Mouse (Mus musculus) kidney, adult 2 months (tissue): Measurements from ENCODE around the gene Gm9817. TPM values are rescaled to one million over a fixed set of nuclear protein-coding genes. Genes with fewer than 3 reads are reported as not detected.
A peak's percentile ranks its signal among the peaks of the same experiment; 100 is the strongest.

Experiments used
- DNase-seq: peaks from one replicate; pipeline ENCODE4 v3.0.0; 2021
- H3K27ac ChIP-seq: fragments of 200-500 bp; 2 replicates; pipeline ENCODE4 v1.5.1; 2012; ENCODE audit warnings: low read depth, low read length, control low read depth, inconsistent platforms; ENCODE audit not compliant: insufficient read depth
- H3K27me3 ChIP-seq: fragments of 200-500 bp; replicated peaks from 2 replicates; pipeline ENCODE4 v1.6.1; 2012; ENCODE audit warnings: mild to moderate bottlenecking, moderate library complexity, low read length, inconsistent platforms; ENCODE audit not compliant: control insufficient read depth, insufficient read depth
- H3K36me3 ChIP-seq: fragments of 200-500 bp; 2 replicates; pipeline ENCODE4 v1.6.1; 2012; ENCODE audit warnings: mild to moderate bottlenecking, moderate library complexity, low read length, inconsistent platforms; ENCODE audit not compliant: control insufficient read depth, insufficient read depth
- H3K4me1 ChIP-seq: fragments of 200-500 bp; 2 replicates; pipeline ENCODE4 v1.6.1; 2011; ENCODE audit warnings: low read length; ENCODE audit not compliant: control insufficient read depth, insufficient read depth
- H3K4me3 ChIP-seq: fragments of 200-500 bp; 2 replicates; pipeline ENCODE4 v1.5.1; 2011; ENCODE audit warnings: mild to moderate bottlenecking, low read depth, low read length, control low read depth; ENCODE audit not compliant: insufficient read depth
- CTCF ChIP-seq: fragments of 200-500 bp; conservative IDR thresholded peaks from 2 replicates; pipeline ENCODE4 v1.5.1; 2011; ENCODE audit warnings: low read depth, mild to moderate bottlenecking, control low read depth, low read length, moderate library complexity, mixed read lengths; ENCODE audit not compliant: insufficient read depth, insufficient read length
- POLR2A ChIP-seq: fragments of 200-500 bp; IDR thresholded peaks from one replicate; pipeline ENCODE4 v1.6.1; 2011; ENCODE audit warnings: low read depth, low read length, control low read depth
- WGBS: fragments of 180-500 bp; shearing (Covaris S2); methylation state at CpG from one replicate; pipeline ENCODE4 v1.1.7; 2018; 5-methylcytosine and 5-hydroxymethylcytosine counted together
- polyA plus RNA-seq: library from polyadenylated mRNA; depleted of rRNA; stranded (reverse); fragments of >200 nt; gene quantifications from 2 replicates; pipeline ENCODE4 v1.2.3, GENCODE M21; 2012

Gm9817 gene
- polyA plus RNA-seq, 1 experiment: not detected

DNA sequence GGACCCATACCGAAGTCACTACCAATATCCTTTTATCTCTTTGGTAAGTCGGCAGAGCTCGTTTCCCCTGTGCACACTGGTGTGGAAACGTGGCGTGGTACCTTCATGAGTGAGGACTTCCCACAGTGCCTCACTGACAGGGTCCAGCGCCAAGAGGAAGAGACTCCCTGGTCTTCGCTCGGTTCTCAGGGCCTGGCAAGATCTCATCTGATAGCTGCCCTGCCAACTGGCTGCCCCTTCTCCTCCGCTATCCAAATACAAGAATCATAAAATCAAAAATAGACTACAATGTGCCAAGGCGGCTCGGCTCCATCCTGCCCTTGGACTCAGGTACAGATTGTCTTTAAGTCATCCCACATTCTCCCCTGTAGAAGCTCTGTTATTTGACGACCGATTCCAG is 11.4 kb downstream of the Gm9817 start:
- peak overlapping the region; percentile 92; the same call in 1 of the 2 replicates for H3K27ac ChIP-seq

DNA sequence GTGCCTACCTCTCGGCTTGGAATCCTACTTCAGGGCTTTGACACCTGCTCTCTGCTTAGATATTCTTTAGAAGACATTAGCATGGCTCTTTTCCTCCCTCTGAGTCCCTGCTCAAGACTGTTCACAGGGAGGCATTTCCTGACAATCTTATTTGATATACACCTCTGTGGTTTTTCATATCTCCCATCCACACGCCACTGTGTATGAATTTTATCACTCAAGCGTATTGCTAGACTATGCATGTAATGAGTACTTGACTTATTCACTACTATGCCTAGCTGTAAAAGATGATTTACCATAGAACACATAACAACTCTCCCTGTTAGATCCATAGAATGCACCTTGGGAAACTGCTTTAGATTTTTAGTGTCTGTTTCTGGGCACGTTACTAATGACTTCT is 14.3 kb downstream of the Gm9817 start:
- WGBS: 85% methylated on average over 4 of the region's 4 CpGs
- no peaks in the 10 kb centered on the region for H3K36me3 ChIP-seq
- no peak overlapping the region for H3K27ac ChIP-seq
- no peak overlapping the region for H3K4me3 ChIP-seq
- no peaks in the 10 kb centered on the region for H3K27me3 ChIP-seq
- TF ChIP-seq CTCF: no peak
- no peak for DNase-seq
- peaks cover 10% of the 10 kb centered on the region; the same call in 1 of the 2 replicates for H3K4me1 ChIP-seq

More for the DNA sequence above, 11.4 kb downstream of the Gm9817 start:
- WGBS: 71% methylated on average over 13 of the region's 13 CpGs
- Histone ChIP-seq H3K4me1 (peaks cover 10% of the 10 kb centered on the region; the same call in 1 of the 2 replicates), H3K27me3 (no peaks in the 10 kb centered on the region), H3K36me3 (no peaks in the 10 kb centered on the region), H3K4me3 (no peak overlapping the region)
- no peak for DNase-seq
- TF ChIP-seq POLR2A (no peak), CTCF (no peak)

DNA sequence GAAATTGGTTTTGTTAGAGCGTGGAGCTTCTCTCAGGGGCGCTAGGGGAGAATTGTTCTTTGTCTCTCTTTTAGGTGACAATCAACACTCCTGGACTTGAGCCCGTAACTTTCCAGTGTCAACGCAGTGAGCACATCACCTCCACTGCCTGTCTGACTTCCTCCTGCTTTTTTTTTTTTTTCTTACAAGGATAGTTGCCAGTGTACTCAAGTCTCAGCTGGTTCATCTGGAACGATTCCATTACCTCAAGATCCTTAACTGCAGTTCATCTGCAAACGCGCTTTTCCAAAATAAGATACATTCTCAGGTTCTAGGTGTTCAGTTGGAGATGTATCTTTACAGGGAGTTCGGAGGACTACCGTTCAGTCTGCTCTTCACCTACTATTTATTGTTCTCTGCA is 16.5 kb downstream of the Gm9817 start:
- no peak for DNase-seq
- H3K4me1 ChIP-seq: no peaks in the 10 kb centered on the region
- WGBS: 79% methylated on average over 9 of the region's 9 CpGs
- TF ChIP-seq POLR2A: no peak
- no peak for TF ChIP-seq CTCF
- no peak overlapping the region for H3K27ac ChIP-seq
- H3K27me3 ChIP-seq: no peaks in the 10 kb centered on the region
- H3K4me3 ChIP-seq: no peak overlapping the region
- no peaks in the 10 kb centered on the region for H3K36me3 ChIP-seq

DNA sequence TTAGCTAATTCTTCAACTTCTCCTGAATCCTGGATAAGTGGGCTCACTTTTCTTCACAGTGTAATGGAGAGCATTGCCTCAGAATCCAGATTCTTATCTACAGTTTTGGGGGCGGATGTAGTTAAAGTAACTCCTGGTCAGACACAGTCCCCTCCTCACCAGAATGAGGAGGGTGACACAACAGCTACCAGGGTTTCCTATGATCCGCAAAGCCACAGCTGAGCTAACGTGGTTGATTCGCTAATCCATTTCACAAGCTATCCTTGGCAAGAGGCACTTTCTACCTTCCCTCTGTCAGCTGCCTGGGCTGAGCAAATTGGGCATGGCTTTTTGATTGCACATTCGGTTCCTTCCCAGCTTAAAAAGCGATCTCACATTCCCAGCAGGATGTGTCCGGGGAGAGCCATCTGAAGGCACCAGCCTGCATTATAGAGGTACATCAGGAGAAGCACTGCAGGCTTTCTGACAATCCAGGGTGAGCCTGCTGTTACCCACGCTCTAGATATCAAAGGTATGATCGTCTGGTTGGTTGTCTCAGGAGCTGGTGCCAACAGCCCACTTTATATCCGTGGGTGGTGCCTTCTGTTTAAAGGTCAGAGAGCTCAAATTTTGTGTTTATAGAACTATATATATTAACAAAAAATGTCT is 21.2 kb downstream of the Gm9817 start:
- H3K4me1 ChIP-seq: no peaks in the 10 kb centered on the region
- no peak overlapping the region for H3K4me3 ChIP-seq
- no peaks in the 10 kb centered on the region for H3K27me3 ChIP-seq
- 71% methylated on average over 10 of the region's 10 CpGs for WGBS
- H3K27ac ChIP-seq: no peak overlapping the region
- H3K36me3 ChIP-seq: no peaks in the 10 kb centered on the region
- TF ChIP-seq CTCF (no peak), POLR2A (no peak)
- DNase-seq: no peak

DNA sequence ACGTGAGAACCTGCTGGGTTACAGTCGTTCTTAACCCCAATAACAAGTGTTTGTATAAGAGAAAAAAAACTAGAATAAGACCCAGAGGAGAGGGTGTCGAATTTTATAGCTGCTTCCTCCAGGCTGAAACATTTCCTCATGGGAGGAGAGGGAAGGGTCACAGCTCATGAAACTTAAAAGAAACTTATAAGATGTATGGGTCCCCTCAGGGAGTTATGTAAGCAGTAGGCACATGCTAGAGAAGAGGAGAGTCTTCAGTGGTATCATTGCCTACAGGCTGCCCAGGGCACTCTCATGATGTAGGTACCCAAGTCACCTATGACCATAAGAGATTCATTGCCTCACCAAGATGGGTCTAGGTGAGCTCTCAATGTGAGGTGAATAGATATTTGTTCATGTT is 28.0 kb downstream of the Gm9817 start:
- Histone ChIP-seq H3K36me3 (no peaks in the 10 kb centered on the region), H3K27ac (no peak overlapping the region), H3K27me3 (no peaks in the 10 kb centered on the region), H3K4me1 (no peaks in the 10 kb centered on the region), H3K4me3 (no peak overlapping the region)
- WGBS: 48% methylated on average over 3 of the region's 3 CpGs
- DNase-seq: no peak
- TF ChIP-seq CTCF (no peak), POLR2A (no peak)

DNA sequence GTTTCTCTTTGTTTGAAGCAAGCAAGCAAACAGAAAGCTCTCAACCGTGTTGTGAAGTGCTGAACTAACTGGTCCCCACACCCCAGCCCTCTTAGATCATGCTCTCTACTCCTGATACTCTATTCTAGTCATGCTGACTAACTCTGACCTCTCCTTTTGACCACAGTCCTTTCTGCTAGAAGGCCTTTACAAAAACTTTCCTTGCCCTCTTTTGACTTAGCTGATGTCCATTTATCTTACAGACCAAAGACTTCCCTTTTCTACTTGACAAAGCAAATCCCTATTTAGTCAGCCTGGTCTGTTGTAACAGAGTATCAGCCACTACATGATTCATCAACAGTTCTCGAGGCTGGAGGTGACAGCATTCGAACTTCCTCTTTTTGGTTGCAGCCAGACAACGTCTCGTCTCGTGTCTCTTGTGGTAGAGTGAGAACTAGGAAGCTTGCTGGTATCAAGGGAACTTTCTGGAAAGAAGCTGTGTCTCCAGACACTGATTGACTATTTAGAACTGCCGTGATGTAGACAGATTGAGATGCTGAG is 30.4 kb downstream of the Gm9817 start:
- peak; percentile 38 for DNase-seq
- Histone ChIP-seq H3K4me3 (no peak overlapping the region), H3K4me1 (no peaks in the 10 kb centered on the region), H3K27me3 (no peaks in the 10 kb centered on the region), H3K27ac (no peak overlapping the region), H3K36me3 (no peaks in the 10 kb centered on the region)
- WGBS: 60% methylated on average over 7 of the region's 7 CpGs
- TF ChIP-seq CTCF (no peak), POLR2A (no peak)

DNA sequence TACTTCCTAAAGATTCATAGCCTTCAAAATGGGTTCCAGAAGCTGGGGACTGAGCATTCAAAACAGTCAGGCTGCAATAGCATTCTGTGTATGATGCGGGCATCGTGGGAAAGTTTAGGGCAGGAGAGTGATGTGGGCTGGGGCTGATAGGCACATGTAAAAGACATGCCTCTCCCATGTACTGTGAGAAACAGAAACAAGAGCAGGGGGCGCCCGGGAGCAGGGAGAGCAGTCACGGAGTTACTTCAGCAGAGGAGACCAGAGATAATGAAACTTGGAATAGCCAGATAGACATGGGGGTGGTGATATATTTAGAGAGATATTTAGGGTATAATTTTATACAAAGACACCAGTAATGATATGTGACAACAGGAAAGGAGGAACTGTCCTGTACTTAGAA is 39.9 kb downstream of the Gm9817 start:
- 88% methylated on average over 5 of the region's 5 CpGs for WGBS
- TF ChIP-seq POLR2A (no peak), CTCF (no peak)
- no peaks in the 10 kb centered on the region for H3K27me3 ChIP-seq
- H3K4me3 ChIP-seq: no peak overlapping the region
- H3K4me1 ChIP-seq: no peaks in the 10 kb centered on the region
- H3K27ac ChIP-seq: no peak overlapping the region
- H3K36me3 ChIP-seq: no peaks in the 10 kb centered on the region
- no peak for DNase-seq
